Mouse (Mus musculus) lung, postnatal 0 days (tissue): ENCODE results near the gene Slc44a1.

Experiments used
- CTCF ChIP-seq: IDR thresholded peaks from 2 replicates; pipeline ENCODE4 v1.5.1; 2016; ENCODE audit warnings: antibody characterized with exemption, mild to moderate bottlenecking
- EP300 ChIP-seq: IDR thresholded peaks from 2 replicates; pipeline ENCODE4 v1.6.1; 2016; ENCODE audit warnings: antibody characterized with exemption, mild to moderate bottlenecking, control low read depth

DNA sequence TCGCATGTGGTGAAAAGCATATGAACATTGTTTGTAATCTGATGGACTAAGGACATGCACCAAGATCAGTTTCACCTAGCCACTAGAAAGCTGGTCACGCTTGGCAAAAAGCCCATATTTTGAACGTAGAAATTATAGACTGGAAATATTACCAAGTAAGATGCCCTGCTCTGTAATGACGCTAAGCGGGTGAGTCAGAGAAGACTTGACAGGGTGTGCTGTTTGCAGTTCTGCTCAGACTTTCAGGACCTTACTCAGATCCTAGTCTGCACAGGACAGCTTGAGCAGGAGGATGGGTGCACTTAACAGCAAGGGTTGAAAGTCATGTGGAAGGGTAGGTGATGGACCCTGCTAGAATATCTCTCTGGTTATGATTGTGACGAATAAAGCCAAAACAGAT, 85.3 kb downstream of the Slc44a1 start:
- no peak for TF ChIP-seq CTCF
- no peak for TF ChIP-seq EP300
